Mouse (Mus musculus) CD4-positive naive resting alpha-beta T cell, adult 76 days (primary cell): ENCODE data around the gene Ubxn7. TPM values are rescaled to one million over a fixed set of nuclear protein-coding genes. Genes with fewer than 3 reads are reported as not detected.

Source experiments
- total RNA-seq: library from RNA; stranded (reverse); gene quantifications from one replicate; pipeline ENCODE4 v1.2.4, GENCODE M21; 2023

The Ubxn7 gene
- total RNA-seq = 89.5 TPM

DNA sequence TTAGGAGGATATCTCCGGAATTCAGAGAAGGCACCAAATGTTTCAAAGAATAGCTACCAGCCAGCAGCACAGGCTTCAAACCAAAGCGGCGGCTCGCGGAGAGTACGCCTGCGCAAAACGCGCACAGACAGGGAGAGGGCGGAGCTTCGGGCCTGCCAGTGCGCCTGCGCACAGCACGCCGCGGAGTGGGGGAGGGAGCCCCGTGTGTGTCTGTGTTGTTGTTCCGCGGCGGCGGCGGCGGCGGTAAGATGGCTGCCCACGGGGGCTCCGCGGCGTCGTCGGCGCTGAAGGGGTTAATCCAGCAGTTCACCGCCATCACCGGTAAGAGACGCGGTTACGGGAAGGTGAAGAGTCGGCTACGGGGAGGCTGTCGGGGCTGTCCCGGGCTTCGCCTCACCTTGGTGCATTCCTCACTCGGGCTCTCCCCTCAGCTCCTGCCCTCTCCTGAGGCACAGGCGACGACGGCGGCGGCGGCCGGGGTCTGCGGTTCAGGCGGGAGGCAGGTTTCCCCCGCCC is at the start of gene Ubxn7:
TSS of gene Ubxn7 (plus strand) at position 218 of the 516 bp plus-strand sequence.

DNA sequence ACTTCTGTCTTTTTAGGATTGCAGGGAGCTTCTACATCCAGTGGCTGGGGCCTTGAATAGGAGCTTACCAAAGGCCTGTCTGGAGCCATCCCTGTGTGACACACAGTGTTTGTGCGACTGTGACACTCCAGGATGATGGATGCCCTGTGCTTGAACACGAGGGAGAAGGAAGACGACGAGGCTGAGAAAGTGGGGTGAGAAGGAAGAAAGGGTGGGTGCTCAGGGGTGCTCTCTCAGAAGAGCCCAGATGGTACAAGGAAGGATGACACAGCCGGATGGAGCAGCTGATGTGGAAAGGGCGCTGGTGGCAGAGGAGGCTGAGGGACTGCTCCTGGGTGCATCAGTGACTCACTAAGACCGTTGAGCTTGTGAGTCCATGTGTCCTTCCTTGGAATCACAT is 68.2 kb downstream of the Ubxn7 start, which contains the start of gene Tm4sf19:
TSS of gene Tm4sf19 (plus strand) at position 240 of the 400 bp plus-strand sequence.

DNA sequence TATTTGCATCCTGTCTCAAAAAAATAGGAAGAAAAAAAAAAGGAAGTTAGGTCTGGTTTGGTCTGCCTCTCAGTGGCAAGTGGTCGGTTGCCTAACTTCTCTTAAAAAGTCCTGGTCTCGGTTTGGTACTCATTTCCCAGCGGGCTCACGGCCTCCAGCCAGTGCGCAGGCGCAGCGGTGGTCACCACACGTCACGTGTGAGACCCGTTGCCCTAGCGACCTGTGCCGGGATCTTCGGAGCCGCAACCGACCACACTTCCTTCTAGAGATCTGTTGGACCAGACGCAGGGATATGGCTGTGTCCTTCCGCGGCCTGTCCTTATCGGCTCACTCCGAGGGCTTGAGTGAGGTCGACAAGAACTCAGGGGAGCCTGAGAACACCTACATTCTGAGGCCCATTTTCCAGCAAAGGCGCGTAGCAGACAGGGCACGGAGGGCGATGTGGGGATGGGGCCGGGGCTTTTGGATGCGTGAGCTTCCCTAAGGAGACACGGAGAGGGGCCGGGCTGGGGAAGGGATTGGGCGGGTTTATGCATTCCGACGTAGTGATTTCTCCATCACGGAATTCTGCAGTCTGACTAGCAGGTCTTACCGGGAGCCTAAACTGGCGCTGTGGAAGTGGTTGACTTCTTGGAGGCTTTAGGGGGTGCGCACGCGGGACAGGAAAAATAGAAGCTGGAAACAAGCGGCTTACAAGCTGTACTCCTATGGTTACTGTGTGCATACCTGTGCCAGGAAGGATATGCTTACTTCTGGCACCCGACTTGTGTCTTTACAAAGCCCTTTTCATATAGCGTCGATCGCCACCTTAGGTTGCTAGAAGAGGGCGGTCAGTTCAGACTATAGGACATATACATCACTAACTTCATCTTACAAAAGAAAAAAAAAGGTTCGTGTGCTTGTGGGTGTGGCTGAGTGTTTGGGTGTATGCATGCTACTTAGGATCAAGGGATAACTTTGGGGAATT is 87.7 kb downstream of the Ubxn7 start, which contains the start of gene Tctex1d2:
TSS of gene Tctex1d2 (plus strand) at position 186 of the 967 bp plus-strand sequence.

DNA sequence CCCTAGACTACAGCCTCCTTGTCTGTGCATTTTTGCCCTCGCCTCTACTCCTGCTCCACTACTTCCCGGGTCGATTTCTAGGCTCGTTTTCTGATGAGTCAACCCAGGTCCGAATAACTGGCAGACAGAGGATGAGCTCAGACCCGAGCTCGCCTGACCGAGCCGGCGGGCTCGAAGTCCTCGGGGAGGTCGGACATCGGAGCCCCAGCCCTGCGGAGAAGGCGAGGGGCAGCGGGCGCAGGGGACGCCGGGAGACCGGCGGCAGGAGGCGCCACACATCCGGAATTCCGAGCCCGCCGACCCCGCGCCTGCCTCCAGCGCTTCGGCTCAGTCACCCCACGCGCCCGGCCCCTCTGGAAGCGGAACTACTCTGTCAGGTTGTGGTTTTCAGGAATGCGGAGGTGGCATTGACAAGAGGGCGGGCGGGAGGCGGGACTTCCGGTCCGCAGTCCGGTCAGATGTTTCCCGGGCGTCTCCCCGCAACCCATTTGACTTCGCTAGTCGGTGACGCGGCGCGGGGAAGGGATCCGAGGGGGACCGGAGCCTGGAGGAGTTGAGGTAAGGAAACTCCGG is 98.5 kb downstream of the Ubxn7 start, which contains the start of gene Pcyt1a:
TSS of gene Pcyt1a (plus strand) at position 448 of the 573 bp plus-strand sequence.

Other genes starting within 250 kb of the Ubxn7 start
- gene Pigx, start 232.5 kb upstream of the Ubxn7 start, total RNA-seq = 38.4 TPM
- 4.1 TPM for gene Cep19, start 232.5 kb upstream of the Ubxn7 start, total RNA-seq
- 73.9 TPM for gene Nrros, start 166.7 kb upstream of the Ubxn7 start, total RNA-seq
- gene Bex6, start 152.4 kb upstream of the Ubxn7 start, total RNA-seq = not detected
- 9.7 TPM for gene Fbxo45, start 85.1 kb upstream of the Ubxn7 start, total RNA-seq
- 11.8 TPM for gene Wdr53, start 85.0 kb upstream of the Ubxn7 start, total RNA-seq
- 0.53 TPM for gene Smco1, start 60.8 kb upstream of the Ubxn7 start, total RNA-seq
- 18.6 TPM for gene Rnf168, start 54.8 kb upstream of the Ubxn7 start, total RNA-seq
- gene Tm4sf19, start 68.2 kb downstream of the Ubxn7 start, total RNA-seq = not detected
- 0.97 TPM for gene Tctex1d2, start 87.4 kb downstream of the Ubxn7 start, total RNA-seq
- gene Pcyt1a, start 98.7 kb downstream of the Ubxn7 start, total RNA-seq = 32.7 TPM
- not detected for gene Slc51a, start 155.6 kb downstream of the Ubxn7 start, total RNA-seq
- gene Zdhhc19, start 164.0 kb downstream of the Ubxn7 start, total RNA-seq = not detected